Mouse (Mus musculus) liver, embryonic 15.5 days (tissue): ENCODE measurements around the gene Lrrc75b. TPM values are rescaled to one million over a fixed set of nuclear protein-coding genes. Genes with fewer than 3 reads are reported as not detected.

Experiments
- ATAC-seq: fragments of 200-750 bp; cut with Nextera tagmentation; 2 replicates; pipeline ENCODE4 v1.8.0; 2017; ENCODE audit warnings: moderate number of reproducible peaks, mild to moderate bottlenecking, moderate library complexity; ENCODE audit not compliant: insufficient read depth
- H3K27ac ChIP-seq: fragments of 300-500 bp; sonication (generic); replicated peaks from 2 replicates; pipeline ENCODE4 v1.5.1; 2015; ENCODE audit warnings: mild to moderate bottlenecking, inconsistent platforms
- H3K27me3 ChIP-seq: fragments of 300-500 bp; sonication (generic); 2 replicates; pipeline ENCODE4 v1.6.1; 2015; ENCODE audit warnings: mild to moderate bottlenecking, inconsistent platforms
- H3K36me3 ChIP-seq: fragments of 300-500 bp; sonication (generic); replicated peaks from 2 replicates; pipeline ENCODE4 v1.6.1; 2015; ENCODE audit warnings: moderate library complexity, mild to moderate bottlenecking, inconsistent platforms
- H3K4me1 ChIP-seq: fragments of 300-500 bp; sonication (generic); replicated peaks from 2 replicates; pipeline ENCODE4 v1.6.1; 2015; ENCODE audit warnings: inconsistent platforms
- H3K4me2 ChIP-seq: fragments of 300-500 bp; sonication (generic); 2 replicates; pipeline ENCODE4 v1.6.1; 2015; ENCODE audit warnings: moderate library complexity, mild to moderate bottlenecking, inconsistent platforms
- H3K4me3 ChIP-seq: fragments of 300-500 bp; sonication (generic); replicated peaks from 2 replicates; pipeline ENCODE4 v1.5.1; 2015; ENCODE audit warnings: mild to moderate bottlenecking, inconsistent platforms
- H3K9ac ChIP-seq: fragments of 300-500 bp; sonication (generic); 2 replicates; pipeline ENCODE4 v1.6.1; 2015; ENCODE audit warnings: moderate library complexity, mild to moderate bottlenecking, inconsistent platforms
- H3K9me3 ChIP-seq: fragments of 300-500 bp; sonication (generic); replicated peaks from 2 replicates; pipeline ENCODE4 v1.6.1; 2016; ENCODE audit warnings: inconsistent platforms
- WGBS: fragments of 180-500 bp; shearing (Covaris S2); methylation state at CpG from one replicate; pipeline ENCODE4 v1.1.7; 2015; ENCODE audit warnings: mixed read lengths; ENCODE audit not compliant: insufficient replicate concordance; 5-methylcytosine and 5-hydroxymethylcytosine counted together
- polyA plus RNA-seq: library from polyadenylated mRNA; unstranded; fragments of >200 nt; fragmentation: Nextera tagmentation; extraction: Ambion mirVana; gene quantifications from 2 replicates; pipeline ENCODE4 v1.2.1, GENCODE M21; 2015

The Lrrc75b gene
- 0.06 and 0.15 TPM in 2 replicates for polyA plus RNA-seq

DNA sequence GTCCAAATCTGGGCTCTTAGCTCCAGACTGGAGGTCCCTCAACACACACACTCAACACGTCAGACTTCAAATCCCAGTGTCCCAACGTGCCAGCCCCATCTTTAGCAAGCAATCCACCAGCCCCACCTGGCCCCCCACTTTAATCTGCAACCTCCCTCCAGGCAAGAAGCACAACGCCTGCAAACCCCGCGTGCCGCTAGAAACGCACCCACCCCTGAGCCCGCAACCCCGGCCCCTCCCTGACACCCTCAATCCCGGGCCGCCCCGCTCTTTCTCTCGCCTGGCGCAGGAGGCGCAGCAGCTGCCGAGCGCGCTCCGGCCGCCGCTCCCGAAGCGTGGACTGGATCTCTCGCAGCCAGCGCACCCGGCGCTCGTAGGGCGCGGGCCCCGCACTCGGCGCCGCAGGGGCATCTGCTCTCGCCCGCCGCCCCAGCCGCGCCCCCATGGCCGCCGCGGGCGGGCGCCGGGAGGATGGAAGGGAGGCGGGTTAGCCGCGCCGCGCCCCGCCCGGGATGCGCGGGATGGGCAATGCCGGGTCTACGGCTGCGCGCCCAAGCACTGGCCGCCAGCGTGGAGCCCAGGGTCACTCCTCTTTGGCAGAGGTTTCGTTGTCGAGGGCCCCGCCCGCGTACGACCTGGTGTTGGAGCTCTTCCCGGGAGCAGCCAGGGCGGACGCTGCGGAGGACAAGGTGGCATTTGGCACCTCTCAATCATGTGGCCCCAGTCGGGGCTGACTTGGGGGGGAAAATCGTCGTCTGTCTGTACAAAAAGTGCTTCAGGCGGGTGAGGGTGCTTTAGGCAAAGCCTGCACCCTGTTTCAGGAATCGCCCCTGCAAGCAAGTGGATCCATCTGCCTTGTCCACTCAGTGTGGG, at the start of gene Lrrc75b:
Gene Lrrc75b, minus strand, starts transcription at position 655 of the 873 bp plus-strand sequence.
- WGBS, result 2% methylated on average over 75 of the region's 75 CpGs
- Histone ChIP-seq H3K27ac (no peak within 1 kb of the TSS), H3K9ac (no peak within 1 kb of the TSS), H3K4me1 (peaks cover 16% of the 10 kb centered on the region), H3K36me3 (no peaks in the 10 kb centered on the region), H3K4me3 (peak within 1 kb of the TSS; percentile 45), H3K4me2 (peak within 1 kb of the TSS; percentile 65), H3K27me3 (peaks cover 66% of the 10 kb centered on the region), H3K9me3 (no peaks in the 10 kb centered on the region)
- ATAC-seq, result no peak

DNA sequence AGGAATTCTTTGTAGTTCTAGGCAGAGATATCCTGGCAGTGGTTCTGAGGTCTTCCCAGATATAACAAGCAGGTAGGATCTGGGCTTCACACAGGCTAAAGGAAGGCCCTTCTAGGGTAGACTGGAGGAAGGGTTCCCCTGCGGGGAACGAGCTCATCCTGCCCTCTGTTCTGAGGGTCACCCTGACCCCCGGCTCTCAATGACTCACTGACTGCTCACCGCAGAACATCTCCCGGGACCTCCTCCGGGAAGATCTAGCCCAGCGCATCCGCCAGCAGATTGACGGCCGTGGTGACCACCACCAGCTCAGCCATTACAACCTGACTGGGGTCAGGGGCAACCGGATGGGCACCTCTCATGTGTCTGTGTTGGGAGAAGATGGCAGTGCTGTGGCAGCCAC, 48.8 kb upstream of the Lrrc75b start:
- Histone ChIP-seq H3K27ac (no peak overlapping the region), H3K9me3 (no peaks in the 10 kb centered on the region), H3K4me3 (no peak overlapping the region), H3K4me1 (no peaks in the 10 kb centered on the region), H3K9ac (no peak overlapping the region), H3K4me2 (no peak overlapping the region), H3K27me3 (no peaks in the 10 kb centered on the region), H3K36me3 (no peaks in the 10 kb centered on the region)
- 79% methylated on average over 11 of the region's 11 CpGs for WGBS
- ATAC-seq, result no peak

DNA sequence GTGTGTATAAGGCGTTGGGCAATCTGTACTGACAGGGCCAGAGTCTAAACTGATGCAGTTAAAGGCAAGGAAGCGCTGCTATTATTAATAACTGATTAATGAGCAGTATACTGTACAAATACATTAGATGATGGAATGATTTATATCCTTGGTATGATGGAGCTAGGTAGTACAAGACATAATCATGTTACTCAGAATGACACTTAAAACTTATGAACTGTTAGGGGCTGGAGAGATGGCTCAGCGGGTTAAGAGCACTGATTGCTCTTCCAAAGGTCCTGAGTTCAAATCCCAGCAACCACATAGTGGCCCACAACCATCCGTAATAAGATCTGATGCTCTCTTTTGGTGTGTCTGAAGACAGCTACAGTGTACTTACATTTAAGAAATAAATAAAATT, 47.1 kb upstream of the Lrrc75b start:
- H3K4me1 ChIP-seq, result no peaks in the 10 kb centered on the region
- H3K36me3 ChIP-seq, result no peaks in the 10 kb centered on the region
- H3K4me3 ChIP-seq, result no peak overlapping the region
- H3K4me2 ChIP-seq, result no peak overlapping the region
- H3K9ac ChIP-seq, result no peak overlapping the region
- WGBS, result 67% methylated on average over 4 of the region's 4 CpGs
- H3K27ac ChIP-seq, result no peak overlapping the region
- no peaks in the 10 kb centered on the region for H3K9me3 ChIP-seq
- no peak for ATAC-seq
- H3K27me3 ChIP-seq, result no peaks in the 10 kb centered on the region

DNA sequence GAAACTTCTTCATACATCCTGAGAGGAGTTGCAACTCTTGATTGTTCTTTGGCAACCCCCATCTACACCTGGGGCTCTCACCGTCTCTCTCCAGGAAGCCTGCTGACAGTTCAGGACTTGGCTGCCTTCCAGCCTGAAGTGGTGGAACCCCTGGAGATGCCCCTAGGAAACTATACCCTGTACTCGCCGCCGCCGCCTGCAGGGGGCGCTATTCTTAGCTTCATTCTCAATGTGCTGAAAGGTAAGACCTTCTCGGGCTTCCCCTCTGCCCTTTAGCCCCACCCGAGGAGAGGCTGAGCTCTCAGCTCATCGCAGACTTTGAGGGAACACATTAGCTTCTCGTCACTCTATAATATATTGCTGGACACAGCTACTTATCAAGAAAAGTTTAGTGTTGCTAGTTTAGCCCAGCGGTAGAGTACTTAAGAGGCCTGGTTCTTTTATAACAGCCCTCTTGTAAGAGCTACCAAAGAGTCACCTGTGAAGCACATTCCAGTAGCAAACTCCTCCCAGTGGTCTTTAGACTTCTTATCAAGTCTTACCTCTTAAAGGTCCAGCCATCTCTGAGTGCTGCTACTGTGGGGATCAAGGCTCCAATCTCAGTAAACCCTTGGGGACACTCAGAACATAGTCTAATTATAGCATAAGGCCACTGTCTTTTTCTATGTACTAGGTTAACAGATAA, 45.2 kb upstream of the Lrrc75b start:
- Histone ChIP-seq H3K9ac (no peak overlapping the region), H3K27ac (no peak overlapping the region), H3K9me3 (no peaks in the 10 kb centered on the region), H3K36me3 (no peaks in the 10 kb centered on the region), H3K4me2 (no peak overlapping the region), H3K4me1 (no peaks in the 10 kb centered on the region), H3K27me3 (no peaks in the 10 kb centered on the region), H3K4me3 (no peak overlapping the region)
- ATAC-seq, result no peak
- 25% methylated on average over 11 of the region's 11 CpGs for WGBS

DNA sequence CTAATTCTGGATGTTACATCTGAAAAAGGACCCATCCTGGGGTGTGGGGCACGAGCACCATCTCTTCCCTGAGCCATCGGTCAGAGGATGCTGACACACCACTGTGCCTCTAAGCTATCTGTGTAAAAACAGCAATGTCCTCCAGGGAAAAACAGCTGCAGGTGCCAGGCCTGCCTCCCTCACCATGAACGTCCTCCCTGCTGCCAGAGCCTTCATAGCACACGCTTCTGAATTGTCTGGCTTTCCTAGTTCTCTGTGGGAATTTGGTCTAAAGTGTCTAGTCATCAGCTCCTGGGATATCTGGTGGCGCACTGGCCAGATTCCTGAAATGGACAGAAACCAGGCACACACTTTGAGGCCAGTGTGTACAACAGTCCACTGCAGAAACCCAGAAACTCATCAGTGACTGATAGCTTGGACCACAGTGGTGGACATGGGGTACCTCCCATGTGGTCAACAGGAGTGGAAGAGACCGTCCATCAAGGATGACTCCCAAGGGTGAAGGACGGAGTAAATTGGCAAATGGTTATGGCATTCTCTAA, 40.1 kb upstream of the Lrrc75b start:
- WGBS, result 64% methylated on average over 7 of the region's 7 CpGs
- H3K9ac ChIP-seq, result no peak overlapping the region
- no peak overlapping the region for H3K4me3 ChIP-seq
- H3K36me3 ChIP-seq, result no peaks in the 10 kb centered on the region
- no peaks in the 10 kb centered on the region for H3K4me1 ChIP-seq
- ATAC-seq, result no peak
- H3K27ac ChIP-seq, result no peak overlapping the region
- H3K9me3 ChIP-seq, result no peaks in the 10 kb centered on the region
- H3K27me3 ChIP-seq, result no peaks in the 10 kb centered on the region
- H3K4me2 ChIP-seq, result no peak overlapping the region

DNA sequence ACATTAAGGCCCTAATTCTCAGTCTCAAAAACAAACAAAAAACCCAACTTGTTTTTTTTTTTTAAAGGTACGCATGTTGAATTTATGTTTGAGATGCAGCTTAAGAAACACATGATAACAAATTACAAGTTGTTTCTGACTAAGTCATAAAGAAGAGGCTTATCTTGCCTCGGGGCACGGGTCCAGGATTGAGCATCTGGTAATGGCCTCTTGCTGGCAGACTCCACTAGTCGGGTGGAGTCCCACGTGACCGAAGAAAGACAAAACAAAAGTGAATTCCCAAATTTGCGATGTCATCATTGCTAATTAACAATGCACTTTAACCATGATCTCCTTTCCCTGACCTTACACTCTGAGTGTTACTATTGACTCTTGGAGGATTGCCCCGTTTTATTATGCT, 35.9 kb upstream of the Lrrc75b start:
- Histone ChIP-seq H3K9ac (no peak overlapping the region), H3K36me3 (no peaks in the 10 kb centered on the region), H3K4me2 (no peak overlapping the region), H3K4me3 (no peak overlapping the region), H3K9me3 (no peaks in the 10 kb centered on the region), H3K27ac (no peak overlapping the region), H3K4me1 (no peaks in the 10 kb centered on the region), H3K27me3 (no peaks in the 10 kb centered on the region)
- no peak for ATAC-seq
- WGBS, result 60% methylated on average over 8 of the region's 8 CpGs

DNA sequence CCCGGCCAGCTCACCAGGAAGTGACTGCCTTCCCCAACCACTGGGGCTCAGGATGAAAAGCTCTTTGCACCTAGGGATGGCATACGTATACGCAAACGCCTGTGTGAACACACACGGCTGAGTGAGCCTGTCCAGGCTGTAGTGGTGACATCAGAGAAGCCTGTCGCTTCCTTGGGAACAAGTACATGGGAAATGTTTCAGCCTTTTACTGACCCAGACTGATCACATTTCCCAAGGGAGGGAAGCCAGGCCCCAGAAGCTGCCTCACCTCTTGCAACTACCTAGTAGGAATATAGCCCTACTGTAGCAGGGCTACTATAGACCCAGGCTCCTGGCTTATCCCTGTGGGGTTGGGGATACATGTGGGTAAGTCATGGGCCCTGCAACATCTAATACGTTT, 32.5 kb upstream of the Lrrc75b start:
- Histone ChIP-seq H3K4me2 (0 out of 2 replicates have a peak overlapping the region, but pooled peaks have one; percentile 5), H3K4me1 (0 out of 2 replicates have a peak, but pooled peaks cover 5% of the 10 kb centered on the region), H3K4me3 (no peak overlapping the region), H3K36me3 (no peaks in the 10 kb centered on the region), H3K9ac (no peak overlapping the region), H3K27me3 (no peaks in the 10 kb centered on the region), H3K9me3 (no peaks in the 10 kb centered on the region), H3K27ac (0 out of 2 replicates have a peak overlapping the region, but pooled peaks have one; percentile 61)
- no peak for ATAC-seq
- WGBS, result 58% methylated on average over 7 of the region's 7 CpGs

DNA sequence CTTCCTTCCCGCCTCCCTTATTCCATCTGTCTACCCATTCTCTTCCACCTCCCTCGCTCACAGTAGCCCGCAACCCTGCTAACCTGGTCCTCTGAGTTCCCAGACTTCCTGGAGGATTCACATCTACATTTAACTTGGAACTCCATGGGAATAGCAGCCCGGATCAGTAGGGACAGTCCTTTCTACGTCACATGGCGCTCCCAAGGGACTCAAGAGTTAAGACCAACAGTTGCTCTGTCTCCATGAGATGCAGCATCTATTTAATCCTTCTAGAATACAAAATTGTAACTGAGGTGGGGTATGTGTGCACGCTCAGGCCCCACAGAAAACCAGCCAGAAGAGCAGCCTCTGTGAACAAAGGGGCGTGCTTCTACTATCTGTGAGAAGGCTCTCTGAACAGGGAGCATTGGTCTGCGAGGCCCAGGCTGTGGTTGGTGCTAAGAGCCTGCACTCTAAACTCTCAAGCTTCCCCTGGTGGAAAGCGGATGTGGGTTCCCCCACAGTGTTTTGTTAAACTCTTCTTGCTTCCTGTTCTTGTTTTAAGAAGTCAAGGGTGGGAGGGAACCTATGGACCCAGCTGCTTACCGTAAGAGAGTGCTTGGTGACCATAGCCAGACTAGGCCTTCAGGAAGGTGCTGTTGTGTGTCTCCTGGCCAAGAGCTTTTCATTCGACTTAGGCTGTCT, 31.2 kb upstream of the Lrrc75b start:
- Histone ChIP-seq H3K4me2 (no peak overlapping the region), H3K4me3 (no peak overlapping the region), H3K4me1 (0 out of 2 replicates have a peak, but pooled peaks cover 5% of the 10 kb centered on the region), H3K9ac (no peak overlapping the region), H3K36me3 (no peaks in the 10 kb centered on the region), H3K27me3 (no peaks in the 10 kb centered on the region), H3K27ac (peak overlapping the region; percentile 61), H3K9me3 (no peaks in the 10 kb centered on the region)
- WGBS, result 31% methylated on average over 12 of the region's 12 CpGs
- ATAC-seq, result peak; percentile 53; the same call in 1 of the 2 replicates

DNA sequence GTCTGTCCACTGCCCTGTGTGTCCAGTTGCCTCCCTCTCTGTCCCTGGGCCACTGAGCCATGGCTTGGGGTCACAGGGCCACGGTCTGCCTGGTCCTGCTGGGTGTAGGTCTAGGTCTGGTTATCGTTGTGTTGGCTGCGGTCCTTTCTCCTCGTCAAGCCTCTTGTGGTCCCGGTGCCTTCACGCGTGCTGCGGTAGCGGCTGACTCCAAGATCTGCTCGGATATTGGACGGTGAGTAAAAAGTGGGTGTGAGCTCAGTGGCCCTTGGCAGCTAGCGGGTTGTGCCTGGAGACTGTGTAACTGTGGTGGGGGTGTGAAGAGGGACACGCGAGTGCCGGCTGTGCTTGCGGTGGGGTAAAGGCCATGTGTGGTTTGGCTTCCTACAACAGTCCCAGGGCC, 29.5 kb upstream of the Lrrc75b start:
- H3K27ac ChIP-seq, result no peak overlapping the region
- ATAC-seq, result no peak
- H3K27me3 ChIP-seq, result no peaks in the 10 kb centered on the region
- no peak overlapping the region for H3K9ac ChIP-seq
- H3K9me3 ChIP-seq, result no peaks in the 10 kb centered on the region
- WGBS, result 57% methylated on average over 16 of the region's 16 CpGs
- H3K36me3 ChIP-seq, result no peaks in the 10 kb centered on the region
- no peak overlapping the region for H3K4me2 ChIP-seq
- 0 out of 2 replicates have a peak, but pooled peaks cover 5% of the 10 kb centered on the region for H3K4me1 ChIP-seq
- no peak overlapping the region for H3K4me3 ChIP-seq

DNA sequence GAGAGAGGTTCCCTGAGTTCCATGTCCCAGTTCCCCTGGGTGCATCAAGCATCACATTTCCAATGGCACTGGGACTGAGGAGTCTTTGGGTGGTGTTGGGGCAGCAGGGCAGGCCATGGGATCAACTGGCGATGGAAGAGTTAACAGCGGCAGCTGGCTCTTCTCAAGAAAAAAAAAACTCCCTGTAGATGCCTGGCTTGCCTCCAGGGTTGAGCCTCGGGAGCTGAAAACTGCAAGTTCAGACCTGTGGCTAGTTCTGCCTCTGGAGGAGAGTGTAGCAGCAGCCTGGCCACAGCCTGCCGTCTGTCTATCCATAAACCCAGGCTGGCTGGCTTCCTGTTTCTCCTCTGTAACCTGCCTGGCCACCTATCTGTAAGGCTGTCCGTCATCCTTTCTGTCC, 29.0 kb upstream of the Lrrc75b start, which contains the start of gene Ggt5:
Gene Ggt5, plus strand, starts transcription at position 212 of the 400 bp plus-strand sequence.
- no peaks in the 10 kb centered on the region for H3K36me3 ChIP-seq
- H3K27ac ChIP-seq, result no peak within 1 kb of the TSS
- H3K4me3 ChIP-seq, result no peak within 1 kb of the TSS
- H3K4me2 ChIP-seq, result no peak within 1 kb of the TSS
- H3K4me1 ChIP-seq, result 0 out of 2 replicates have a peak, but pooled peaks cover 5% of the 10 kb centered on the region
- no peaks in the 10 kb centered on the region for H3K9me3 ChIP-seq
- WGBS, result 20% methylated on average over 5 of the region's 5 CpGs
- no peaks in the 10 kb centered on the region for H3K27me3 ChIP-seq
- no peak within 1 kb of the TSS for H3K9ac ChIP-seq
- ATAC-seq, result no peak
